Mouse (Mus musculus): ENCODE measurements around the gene BC107364. TPM values are rescaled to one million over a fixed set of nuclear protein-coding genes. Genes with fewer than 3 reads are reported as not detected.
"Not testable (repeated sequence)": the region's sequence is repeated elsewhere in the genome, so short reads cannot be mapped to it uniquely, and the experiment has no call there.

The BC107364 gene
- polyA plus RNA-seq, 1 experiment, result not detected

- no peaks in the 10 kb centered on the region for H3K27me3 ChIP-seq (ENCODE audit: control insufficient read depth, insufficient read depth, low read length)
- H3K4me3 ChIP-seq (ENCODE audit: extremely low read depth, insufficient read depth, insufficient read length), result no peak overlapping the region
- no peak for TF ChIP-seq CTCF (IDR thresholded peaks at IDR 0.05; ENCODE audit: extremely low read depth, insufficient read depth, insufficient read length, insufficient replicate concordance)
- TF ChIP-seq POLR2A (IDR thresholded peaks at IDR 0.05; ENCODE audit: low read depth, low read length), result no peak
- H3K27ac ChIP-seq (ENCODE audit: insufficient read depth, low read length), result no peak overlapping the region
- H3K36me3 ChIP-seq (ENCODE audit: control insufficient read depth, insufficient read depth, low read length), result no peaks in the 10 kb centered on the region
- H3K4me1 ChIP-seq (ENCODE audit: control insufficient read depth, insufficient read depth, insufficient read length), result no peaks in the 10 kb centered on the region
- 91% methylated on average over 13 of the region's 13 CpGs for WGBS
- no peak for DNase-seq (ENCODE audit: low read depth in 1 of 2, low spot score in 2 of 2)
Observed at GRCm38 (mm10) chr3:96482451-96482850, 30.3 kb upstream of the BC107364 start.

- H3K27me3 ChIP-seq (ENCODE audit: control insufficient read depth, insufficient read depth, low read length), result no peaks in the 10 kb centered on the region
- H3K36me3 ChIP-seq (ENCODE audit: control insufficient read depth, insufficient read depth, low read length), result no peaks in the 10 kb centered on the region
- H3K27ac ChIP-seq (ENCODE audit: insufficient read depth, low read length), result no peak overlapping the region
- WGBS, result 90% methylated on average over 3 of the region's 3 CpGs
- no peaks in the 10 kb centered on the region for H3K4me1 ChIP-seq (ENCODE audit: control insufficient read depth, insufficient read depth, insufficient read length)
- H3K4me3 ChIP-seq (ENCODE audit: extremely low read depth, insufficient read depth, insufficient read length), result no peak overlapping the region
- TF ChIP-seq CTCF (IDR thresholded peaks at IDR 0.05; ENCODE audit: extremely low read depth, insufficient read depth, insufficient read length, insufficient replicate concordance) (no peak), POLR2A (IDR thresholded peaks at IDR 0.05; ENCODE audit: low read depth, low read length) (no peak)
- no peak for DNase-seq (ENCODE audit: low read depth in 1 of 2, low spot score in 2 of 2)
Observed at GRCm38 (mm10) chr3:96481856-96482255, 29.8 kb upstream of the BC107364 start.

- H3K27ac ChIP-seq (ENCODE audit: insufficient read depth, low read length), result no peak overlapping the region
- H3K4me1 ChIP-seq (ENCODE audit: control insufficient read depth, insufficient read depth, insufficient read length), result no peaks in the 10 kb centered on the region
- no peaks in the 10 kb centered on the region for H3K36me3 ChIP-seq (ENCODE audit: control insufficient read depth, insufficient read depth, low read length)
- TF ChIP-seq POLR2A (IDR thresholded peaks at IDR 0.05; ENCODE audit: low read depth, low read length), result no peak
- no peak for TF ChIP-seq CTCF (IDR thresholded peaks at IDR 0.05; ENCODE audit: extremely low read depth, insufficient read depth, insufficient read length, insufficient replicate concordance)
- no peak for DNase-seq (ENCODE audit: low read depth in 1 of 2, low spot score in 2 of 2)
- 79% methylated on average over 4 of the region's 4 CpGs for whole genome bisulfite sequencing
- H3K27me3 ChIP-seq (ENCODE audit: control insufficient read depth, insufficient read depth, low read length), result no peaks in the 10 kb centered on the region
- H3K4me3 ChIP-seq (ENCODE audit: extremely low read depth, insufficient read depth, insufficient read length), result no peak overlapping the region
Observed at GRCm38 (mm10) chr3:96480684-96481270, 28.7 kb upstream of the BC107364 start.

GRCm38 (mm10) chr3:96479249-96479648, 27.1 kb upstream of the BC107364 start:
- DNase-seq (ENCODE audit: low read depth in 1 of 2, low spot score in 2 of 2), result no peak
- H3K4me3 ChIP-seq (ENCODE audit: extremely low read depth, insufficient read depth, insufficient read length), result no peak overlapping the region
- H3K36me3 ChIP-seq (ENCODE audit: control insufficient read depth, insufficient read depth, low read length), result no peaks in the 10 kb centered on the region
- no peak overlapping the region for H3K27ac ChIP-seq (ENCODE audit: insufficient read depth, low read length)
- TF ChIP-seq CTCF (IDR thresholded peaks at IDR 0.05; ENCODE audit: extremely low read depth, insufficient read depth, insufficient read length, insufficient replicate concordance) (no peak), POLR2A (IDR thresholded peaks at IDR 0.05; ENCODE audit: low read depth, low read length) (no peak)
- 76% methylated on average over 3 of the region's 3 CpGs for WGBS
- peaks cover 3% of the 10 kb centered on the region for H3K4me1 ChIP-seq (ENCODE audit: control insufficient read depth, insufficient read depth, insufficient read length)
- peaks cover 4% of the 10 kb centered on the region; the same call in 1 of the 2 replicates for H3K27me3 ChIP-seq (ENCODE audit: control insufficient read depth, insufficient read depth, low read length)

- DNase-seq (ENCODE audit: low read depth in 1 of 2, low spot score in 2 of 2), result no peak
- Histone ChIP-seq H3K4me1 (ENCODE audit: control insufficient read depth, insufficient read depth, insufficient read length) (peaks cover 3% of the 10 kb centered on the region), H3K36me3 (ENCODE audit: control insufficient read depth, insufficient read depth, low read length) (no peaks in the 10 kb centered on the region), H3K4me3 (ENCODE audit: extremely low read depth, insufficient read depth, insufficient read length) (no peak overlapping the region), H3K27ac (ENCODE audit: insufficient read depth, low read length) (no peak overlapping the region), H3K27me3 (ENCODE audit: control insufficient read depth, insufficient read depth, low read length) (peaks cover 4% of the 10 kb centered on the region; the same call in 1 of the 2 replicates)
- 84% methylated on average over 6 of the region's 6 CpGs for WGBS
- no peak for TF ChIP-seq CTCF (IDR thresholded peaks at IDR 0.05; ENCODE audit: extremely low read depth, insufficient read depth, insufficient read length, insufficient replicate concordance)
- TF ChIP-seq POLR2A (IDR thresholded peaks at IDR 0.05; ENCODE audit: low read depth, low read length), result no peak
Observed at GRCm38 (mm10) chr3:96477558-96477957, 25.5 kb upstream of the BC107364 start.

GRCm38 (mm10) chr3:96477084-96477483, 25.0 kb upstream of the BC107364 start:
- Histone ChIP-seq H3K4me1 (ENCODE audit: control insufficient read depth, insufficient read depth, insufficient read length) (peaks cover 3% of the 10 kb centered on the region), H3K27ac (ENCODE audit: insufficient read depth, low read length) (no peak overlapping the region), H3K27me3 (ENCODE audit: control insufficient read depth, insufficient read depth, low read length) (peaks cover 4% of the 10 kb centered on the region; the same call in 1 of the 2 replicates), H3K36me3 (ENCODE audit: control insufficient read depth, insufficient read depth, low read length) (no peaks in the 10 kb centered on the region), H3K4me3 (ENCODE audit: extremely low read depth, insufficient read depth, insufficient read length) (no peak overlapping the region)
- no peak for DNase-seq (ENCODE audit: low read depth in 1 of 2, low spot score in 2 of 2)
- no peak for TF ChIP-seq POLR2A (IDR thresholded peaks at IDR 0.05; ENCODE audit: low read depth, low read length)
- TF ChIP-seq CTCF (IDR thresholded peaks at IDR 0.05; ENCODE audit: extremely low read depth, insufficient read depth, insufficient read length, insufficient replicate concordance), result no peak
- 55% methylated on average over 3 of the region's 3 CpGs for WGBS

- Histone ChIP-seq H3K36me3 (ENCODE audit: control insufficient read depth, insufficient read depth, low read length) (no peaks in the 10 kb centered on the region), H3K4me1 (ENCODE audit: control insufficient read depth, insufficient read depth, insufficient read length) (peaks cover 3% of the 10 kb centered on the region), H3K27ac (ENCODE audit: insufficient read depth, low read length) (no peak overlapping the region), H3K4me3 (ENCODE audit: extremely low read depth, insufficient read depth, insufficient read length) (peak overlapping the region; percentile 18; the same call in 1 of the 2 replicates), H3K27me3 (ENCODE audit: control insufficient read depth, insufficient read depth, low read length) (peaks cover 4% of the 10 kb centered on the region; the same call in 1 of the 2 replicates)
- WGBS, result 5% methylated on average over 44 of the region's 44 CpGs
- TF ChIP-seq POLR2A (IDR thresholded peaks at IDR 0.05; ENCODE audit: low read depth, low read length) (no peak), CTCF (IDR thresholded peaks at IDR 0.05; ENCODE audit: extremely low read depth, insufficient read depth, insufficient read length, insufficient replicate concordance) (no peak)
- DNase-seq (ENCODE audit: low read depth in 1 of 2, low spot score in 2 of 2), result no peak
Observed at GRCm38 (mm10) chr3:96474909-96475655, 23.0 kb upstream of the BC107364 start.

GRCm38 (mm10) chr3:96473556-96473955, 21.4 kb upstream of the BC107364 start:
- not testable (repeated sequence) for H3K27ac ChIP-seq (ENCODE audit: insufficient read depth, low read length); H3K27me3 ChIP-seq (ENCODE audit: control insufficient read depth, insufficient read depth, low read length); H3K4me1 ChIP-seq (ENCODE audit: control insufficient read depth, insufficient read depth, insufficient read length); DNase-seq (ENCODE audit: low read depth in 1 of 2, low spot score in 2 of 2); H3K4me3 ChIP-seq (ENCODE audit: extremely low read depth, insufficient read depth, insufficient read length); H3K36me3 ChIP-seq (ENCODE audit: control insufficient read depth, insufficient read depth, low read length)
- 73% methylated on average over 3 of the region's 3 CpGs for WGBS

Data from spleen, adult 2 months (tissue).